ENCODE assay signal across 1 mouse cellular context in the genomic region with DNA sequence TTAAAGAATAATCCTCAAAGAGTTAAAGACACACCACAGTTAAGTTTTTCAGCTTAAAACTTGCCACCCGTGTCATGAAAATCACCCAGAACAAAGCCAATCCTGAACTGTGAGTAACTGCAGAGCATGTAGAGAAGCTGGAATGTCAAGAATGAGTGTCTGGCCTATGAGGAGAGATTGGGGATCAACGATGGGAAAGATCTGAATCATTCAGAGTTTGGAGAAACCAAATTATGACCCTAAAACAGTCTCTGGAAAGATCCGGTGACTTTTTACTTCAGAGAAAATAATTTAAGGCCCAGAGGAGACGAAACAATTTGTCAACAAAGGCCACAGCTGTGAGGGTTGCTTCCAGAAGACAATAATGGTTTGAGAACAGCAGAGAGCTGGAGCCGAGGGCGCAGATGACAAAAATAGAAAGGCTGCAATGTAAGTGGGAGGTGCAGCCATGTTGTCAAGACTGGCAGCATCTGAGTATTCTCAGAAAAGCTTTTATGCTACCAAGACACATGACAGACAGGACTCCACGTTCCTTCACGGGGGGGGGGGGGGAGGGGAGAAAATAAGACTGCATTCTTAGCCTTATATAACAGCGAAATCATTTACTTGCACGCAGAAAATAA.
A peak's percentile ranks its signal among the peaks of the same experiment; 100 is the strongest.
TF ChIP-seq lines count a peak whose summit lies in the region.

No protein-coding gene starts in this region.

TF ChIP-seq in myocyte, 11 proteins besides CTCF, POLR2A, EP300 and RAD21:
- TF ChIP-seq MYOG (IDR thresholded peaks at IDR 0.05; ENCODE audit: control insufficient read depth in 1 of 3, insufficient read depth in 1 of 3, insufficient read length in 2 of 3, low read depth in 2 of 3) (peak in 1 of 3 experiments; percentile 19), POLR2AphosphoS2 (IDR thresholded peaks at IDR 0.05; ENCODE audit: insufficient read length, low read depth) (no peak), SRF (IDR thresholded peaks at IDR 0.05; ENCODE audit: control insufficient read depth, insufficient read length, low read depth) (no peak)
TF ChIP-seq in myocyte: peak in this region for 1.
